Mouse (Mus musculus) liver, adult 2 months (tissue): ENCODE data around the gene Clec14a.

Experiments used
- CTCF ChIP-seq: fragments of 200-500 bp; IDR thresholded peaks from 2 replicates; pipeline ENCODE4 v1.5.1; 2011; ENCODE audit warnings: low read depth, low read length, control low read depth
- POLR2A ChIP-seq: fragments of 200-500 bp; IDR thresholded peaks from 2 replicates; pipeline ENCODE4 v1.6.1; 2011; ENCODE audit warnings: low read length, control low read depth; ENCODE audit not compliant: insufficient read depth; ENCODE audit errors: extremely low read depth

- no peak for TF ChIP-seq POLR2A
- TF ChIP-seq CTCF = no peak
Observed at GRCm38 (mm10) chr12:58285912-58286311, 16.8 kb upstream of the Clec14a start.
